ENCODE assay signal across 24 mouse cellular contexts in genomic region chr10:24486224-24486623, GRCm38 (mm10).
A peak's percentile ranks its signal among the peaks of the same experiment; 100 is the strongest.
DNase-seq lines count a peak whose midpoint lies in the region; ATAC-seq and TF ChIP-seq lines count a peak whose summit lies in the region.
"Had no signal": no experiment of that assay in that cellular context is flagged by ENCODE, and none has a peak within 500 bp of the region (broad histone marks: within the 10 kb centered on the region; RNA-seq: fewer than 3 reads in every experiment).

No protein-coding gene starts in this region.

- no peak for TF ChIP-seq CTCF in hindbrain, postnatal 0 days (IDR thresholded peaks at IDR 0.05; ENCODE audit: low read depth)
- no peak for TF ChIP-seq CTCF in lung, postnatal 0 days (IDR thresholded peaks at IDR 0.05)

- H3K4me3 ChIP-seq in hindbrain, postnatal 0 days (ENCODE audit: low read length), result no peak overlapping the region
- no peak overlapping the region for H3K4me3 ChIP-seq in hindbrain, embryonic 14.5 days (replicated peaks; ENCODE audit: low read length)
- no peak overlapping the region for H3K4me3 ChIP-seq in lung, postnatal 0 days (ENCODE audit: low read depth, low read length)
- H3K4me3 ChIP-seq: embryonic facial prominence, embryonic 15.5 days; forebrain, embryonic 15.5 days; heart, adult 2 months; hindbrain, embryonic 13.5 days; liver, embryonic 12.5 days; lung, embryonic 15.5 days; megakaryocyte, embryonic 14.5 days; midbrain, embryonic 13.5 days had no signal

- H3K4me2 ChIP-seq in hindbrain, postnatal 0 days (ENCODE audit: low read depth, low read length), result no peak overlapping the region
- H3K4me2 ChIP-seq in hindbrain, embryonic 14.5 days (replicated peaks), result no peak overlapping the region
- H3K4me2 ChIP-seq in lung, postnatal 0 days (replicated peaks; ENCODE audit: low read depth, low read length), result no peak overlapping the region
- H3K4me2 ChIP-seq: embryonic facial prominence, embryonic 15.5 days; forebrain, embryonic 15.5 days; hindbrain, embryonic 13.5 days; liver, embryonic 12.5 days; lung, embryonic 15.5 days; midbrain, embryonic 13.5 days had no signal

- H3K27me3 ChIP-seq in hindbrain, postnatal 0 days (ENCODE audit: insufficient read depth, low read length), result no peaks in the 10 kb centered on the region
- no peaks in the 10 kb centered on the region for H3K27me3 ChIP-seq in hindbrain, embryonic 14.5 days (ENCODE audit: control insufficient read depth, insufficient read depth, low read length)
- H3K27me3 ChIP-seq in lung, postnatal 0 days (replicated peaks; ENCODE audit: insufficient read depth, low read length), result no peaks in the 10 kb centered on the region
- H3K27me3 ChIP-seq: embryonic facial prominence, embryonic 15.5 days; forebrain, embryonic 15.5 days; hindbrain, embryonic 13.5 days; liver, embryonic 12.5 days; lung, embryonic 15.5 days; megakaryocyte, embryonic 14.5 days; midbrain, embryonic 13.5 days had no signal

- 47% methylated on average over 1 of the region's 1 CpGs for WGBS in hindbrain, postnatal 0 days
- WGBS in hindbrain, embryonic 14.5 days, result 72% methylated on average over 1 of the region's 1 CpGs
- WGBS in lung, postnatal 0 days, result 18% methylated on average over 1 of the region's 1 CpGs

- no peaks in the 10 kb centered on the region for H3K9me3 ChIP-seq in hindbrain, postnatal 0 days (ENCODE audit: low read length)
- no peaks in the 10 kb centered on the region for H3K9me3 ChIP-seq in hindbrain, embryonic 14.5 days (ENCODE audit: control insufficient read depth, low read length)
- H3K9me3 ChIP-seq in lung, postnatal 0 days (ENCODE audit: low read length), result no peaks in the 10 kb centered on the region
- H3K9me3 ChIP-seq: embryonic facial prominence, embryonic 15.5 days; forebrain, embryonic 15.5 days; hindbrain, embryonic 13.5 days; liver, embryonic 12.5 days; lung, embryonic 15.5 days; megakaryocyte, embryonic 14.5 days; midbrain, embryonic 13.5 days had no signal

- H3K4me1 ChIP-seq in hindbrain, postnatal 0 days (ENCODE audit: insufficient read depth, low read length), result no peaks in the 10 kb centered on the region
- no peaks in the 10 kb centered on the region for H3K4me1 ChIP-seq in hindbrain, embryonic 14.5 days (replicated peaks; ENCODE audit: control insufficient read depth, insufficient read depth, low read length)
- peaks cover 5% of the 10 kb centered on the region for H3K4me1 ChIP-seq in lung, postnatal 0 days (ENCODE audit: insufficient read depth, low read depth, low read length)
- H3K4me1 ChIP-seq: embryonic facial prominence, embryonic 15.5 days; forebrain, embryonic 15.5 days; hindbrain, embryonic 13.5 days; liver, embryonic 12.5 days; megakaryocyte, embryonic 14.5 days had no signal

- H3K36me3 ChIP-seq in hindbrain, postnatal 0 days (ENCODE audit: insufficient read depth, low read length), result no peaks in the 10 kb centered on the region
- H3K36me3 ChIP-seq in hindbrain, embryonic 14.5 days (replicated peaks; ENCODE audit: control insufficient read depth, insufficient read depth), result no peaks in the 10 kb centered on the region
- H3K36me3 ChIP-seq in lung, postnatal 0 days (ENCODE audit: insufficient read depth, low read length), result no peaks in the 10 kb centered on the region
- H3K36me3 ChIP-seq: embryonic facial prominence, embryonic 15.5 days; forebrain, embryonic 15.5 days; hindbrain, embryonic 13.5 days; liver, embryonic 12.5 days; lung, embryonic 15.5 days; midbrain, embryonic 13.5 days had no signal

- DNase-seq in hindbrain, postnatal 0 days (ENCODE audit: low spot score), result peak; percentile 20
- no peak for DNase-seq in hindbrain, embryonic 14.5 days (ENCODE audit: low spot score)
- peak; percentile 41 for DNase-seq in NIH3T3 (ENCODE audit: low read depth)
- peak; percentile 61 for DNase-seq in lung, postnatal 0 days (ENCODE audit: low spot score)
- peak; percentile 13 for DNase-seq in telencephalon, adult 2 months (ENCODE audit: low read depth, low spot score)
- DNase-seq in kidney, postnatal 14 days, result no peak
- no peak for DNase-seq in B cell, adult 2 months
- DNase-seq: cerebellum, adult 2 months; cerebellum, postnatal 36 days; embryo, embryonic 11 days; gastrocnemius, postnatal 10 days; kidney, adult 2 months; kidney, postnatal 10 days; layer of hippocampus, postnatal 36 days; spleen, adult 18-20 months; thymus, postnatal 25 days had no signal

- no peak for ATAC-seq in hindbrain, postnatal 0 days
- no peak for ATAC-seq in hindbrain, embryonic 14.5 days (ENCODE audit: low FRiP score)
- peak; percentile 36 for ATAC-seq in lung, postnatal 0 days
- ATAC-seq: forebrain, embryonic 15.5 days; liver, embryonic 12.5 days; midbrain, embryonic 13.5 days had no signal

- TF ChIP-seq EP300 in lung, postnatal 0 days (IDR thresholded peaks at IDR 0.05), result peak; percentile 90

- no peak overlapping the region for H3K9ac ChIP-seq in hindbrain, postnatal 0 days (replicated peaks; ENCODE audit: low read length)
- H3K9ac ChIP-seq in hindbrain, embryonic 14.5 days, result no peak overlapping the region
- H3K9ac ChIP-seq in lung, postnatal 0 days (replicated peaks; ENCODE audit: low read depth), result no peak overlapping the region
- H3K9ac ChIP-seq: embryonic facial prominence, embryonic 15.5 days; forebrain, embryonic 15.5 days; hindbrain, embryonic 13.5 days; liver, embryonic 12.5 days; lung, embryonic 15.5 days; midbrain, embryonic 13.5 days had no signal

- H3K27ac ChIP-seq in hindbrain, postnatal 0 days, result no peak overlapping the region
- H3K27ac ChIP-seq in hindbrain, embryonic 14.5 days, result no peak overlapping the region
- no peak overlapping the region for H3K27ac ChIP-seq in lung, postnatal 0 days (ENCODE audit: low read length)
- H3K27ac ChIP-seq: forebrain, embryonic 15.5 days; hindbrain, embryonic 13.5 days; liver, embryonic 12.5 days; lung, embryonic 15.5 days; midbrain, embryonic 13.5 days had no signal

Comparison
In these comparisons a context has a peak if more than half of its experiments do, and no peak if none do; other contexts are left out.
1. DNase-seq: peak in hindbrain, postnatal 0 days (single experiment), NIH3T3 (single experiment), lung, postnatal 0 days (single experiment) and telencephalon, adult 2 months (single experiment); none in hindbrain, embryonic 14.5 days (single experiment), kidney, postnatal 14 days (single experiment) and B cell, adult 2 months (0 of 2).